Mouse (Mus musculus): ENCODE data around the gene Edaradd. TPM values are rescaled to one million over a fixed set of nuclear protein-coding genes. Genes with fewer than 3 reads are reported as not detected.
"Not testable (repeated sequence)": the region's sequence is repeated elsewhere in the genome, so short reads cannot be mapped to it uniquely, and the experiment has no call there.

The Edaradd gene
- total RNA-seq, 2 experiments from 2014 or later: 0.04 TPM; not detected in 1

GRCm38 (mm10) chr13:12464844-12465243, 55.4 kb downstream of the Edaradd start, which contains the start of gene Lgals8:
Gene Lgals8, minus strand, starts transcription at chr13:12464944.
- intact Hi-C loops (cut with DNase I; ENCODE audit: low total_unique reads): no loop called here

GRCm38 (mm10) chr13:12464159-12464558, 56.1 kb downstream of the Edaradd start:
- intact Hi-C loops (cut with DNase I; ENCODE audit: low total_unique reads); DNase-seq: not testable (repeated sequence)

More at GRCm38 (mm10) chr13:12464844-12465243, 55.4 kb downstream of the Edaradd start, which contains the start of gene Lgals8:
- no peak for DNase-seq

GRCm38 (mm10) chr13:12462623-12463022, 57.6 kb downstream of the Edaradd start:
- no peak for DNase-seq
- intact Hi-C loops (cut with DNase I; ENCODE audit: low total_unique reads): no loop called here

GRCm38 (mm10) chr13:12461730-12462119, 58.5 kb downstream of the Edaradd start:
- intact Hi-C loops (cut with DNase I; ENCODE audit: low total_unique reads): no loop called here
- peak; percentile 21 for DNase-seq

DNA sequence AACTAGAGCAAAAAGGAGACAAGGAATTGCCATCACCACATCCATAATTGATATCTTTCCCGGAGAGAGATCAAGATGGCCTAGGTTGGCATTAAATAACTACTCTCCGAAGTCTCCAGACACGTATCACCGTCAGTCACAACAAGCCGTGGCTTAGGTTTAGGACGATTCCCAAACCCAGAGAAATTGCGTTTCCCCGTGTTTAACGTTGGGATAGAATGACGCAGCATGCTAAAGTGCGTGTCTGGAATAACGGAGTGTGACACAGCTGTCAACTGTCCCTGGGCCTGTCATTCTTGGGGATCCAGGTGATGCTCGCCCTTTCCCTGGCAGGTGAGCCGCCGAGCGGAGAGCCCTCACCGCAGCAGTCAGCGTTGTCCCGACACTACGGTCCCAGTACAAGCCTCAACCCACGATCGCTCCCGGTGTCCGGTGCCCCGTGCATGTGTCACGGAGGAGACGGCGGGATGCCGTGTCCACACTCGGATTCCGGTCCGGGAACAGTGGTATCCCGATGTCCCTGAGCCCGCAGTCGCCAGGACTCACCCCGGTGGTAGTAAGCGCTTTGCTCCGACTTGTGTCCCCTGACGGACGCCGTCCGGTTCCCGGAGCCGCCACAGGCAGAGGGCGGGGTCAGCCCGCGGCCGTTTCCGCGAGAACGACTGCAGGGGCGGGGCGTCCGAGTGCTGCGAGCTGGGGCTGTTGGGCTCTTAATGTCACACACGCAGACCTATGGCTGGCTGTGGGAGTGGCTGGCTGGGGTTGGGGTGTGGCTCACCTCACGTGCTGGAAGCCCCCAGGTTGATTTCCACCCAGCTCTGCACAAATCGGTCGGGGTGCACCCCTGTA, 59.1 kb downstream of the Edaradd start:
- peak; percentile 96 for DNase-seq
- intact Hi-C loops (cut with DNase I; ENCODE audit: low total_unique reads): no loop called here

DNA sequence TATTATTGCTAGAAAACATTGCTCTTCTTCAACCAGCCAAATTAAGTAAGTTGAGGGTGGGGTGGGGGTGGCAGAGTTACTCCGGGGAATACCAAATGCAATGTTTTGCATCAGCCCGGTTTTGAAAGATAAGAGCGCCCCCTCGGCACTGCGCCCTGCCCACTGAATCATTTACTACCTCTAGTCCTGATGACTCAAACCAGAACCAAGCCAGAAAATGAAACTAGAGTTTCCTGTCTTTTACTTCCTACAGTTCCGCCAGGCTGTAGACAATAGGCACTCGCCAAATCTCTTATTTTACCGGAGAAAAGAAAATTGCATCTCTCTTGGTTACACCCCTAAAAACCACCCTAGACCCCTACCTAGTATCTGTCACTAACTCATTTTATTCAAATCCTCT, 59.8 kb downstream of the Edaradd start:
- intact Hi-C loops (cut with DNase I; ENCODE audit: low total_unique reads): no loop called here
- peak; percentile 34 for DNase-seq

DNA sequence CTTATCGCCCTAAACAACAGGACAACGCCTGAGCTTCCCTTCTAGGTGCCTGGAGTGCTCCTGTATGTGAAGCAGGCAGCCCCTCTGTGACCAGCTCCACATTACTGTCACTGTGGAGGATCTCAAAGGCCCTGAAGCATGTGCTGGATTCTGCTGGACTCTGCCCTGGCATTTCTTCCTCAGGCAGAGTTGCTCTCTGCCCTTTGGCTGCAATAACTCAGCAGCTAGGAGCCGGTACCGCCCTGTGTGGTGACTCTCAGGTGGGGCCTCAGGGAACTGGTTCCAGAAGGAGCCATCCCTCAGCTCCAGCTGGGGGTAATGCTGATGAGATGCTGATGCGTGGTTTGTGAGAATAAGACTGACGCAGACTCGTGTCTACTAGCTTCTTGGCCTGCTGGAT, 63.5 kb downstream of the Edaradd start:
- intact Hi-C loops (cut with DNase I; ENCODE audit: low total_unique reads): no loop called here

DNA sequence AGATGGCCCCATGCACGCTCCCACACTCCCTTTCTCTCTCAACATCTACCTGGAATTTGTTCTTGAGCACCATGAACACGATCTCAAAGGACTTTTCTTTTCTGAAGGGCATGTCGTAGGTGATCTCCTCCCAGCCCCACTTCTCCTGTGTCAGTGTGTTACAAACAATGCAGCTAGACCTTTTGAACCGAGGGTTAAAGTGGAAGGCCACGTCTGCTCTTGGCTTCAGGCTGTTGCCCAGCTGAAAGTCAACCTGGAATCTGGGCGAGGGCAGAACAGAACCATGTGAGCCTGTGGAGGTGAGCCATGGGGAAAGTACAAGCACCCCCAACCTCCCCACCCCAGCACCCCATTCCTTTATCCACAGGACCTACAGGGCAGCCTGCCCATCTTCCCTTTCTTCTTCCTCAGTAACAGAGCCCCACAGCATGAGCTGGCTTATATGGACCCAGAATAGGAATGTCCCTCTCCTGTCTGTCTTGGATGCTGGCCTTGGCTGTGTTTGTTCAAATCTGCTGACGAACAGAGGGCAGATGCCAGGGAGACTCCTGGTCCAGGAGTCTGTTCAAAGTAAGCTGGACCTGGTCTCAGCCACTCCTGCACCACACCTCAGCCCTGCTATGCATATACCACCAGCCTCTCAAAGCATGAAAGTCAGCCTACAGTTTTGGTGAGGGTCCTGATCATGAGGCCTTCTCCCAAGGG, 65.4 kb downstream of the Edaradd start:
- no peak for DNase-seq
- intact Hi-C loops (cut with DNase I; ENCODE audit: low total_unique reads): no loop called here

More for the DNA sequence above, 63.5 kb downstream of the Edaradd start:
- DNase-seq: no peak

GRCm38 (mm10) chr13:12453150-12453549, 67.1 kb downstream of the Edaradd start:
- DNase-seq: no peak
- intact Hi-C loops (cut with DNase I; ENCODE audit: low total_unique reads): no loop called here

DNA sequence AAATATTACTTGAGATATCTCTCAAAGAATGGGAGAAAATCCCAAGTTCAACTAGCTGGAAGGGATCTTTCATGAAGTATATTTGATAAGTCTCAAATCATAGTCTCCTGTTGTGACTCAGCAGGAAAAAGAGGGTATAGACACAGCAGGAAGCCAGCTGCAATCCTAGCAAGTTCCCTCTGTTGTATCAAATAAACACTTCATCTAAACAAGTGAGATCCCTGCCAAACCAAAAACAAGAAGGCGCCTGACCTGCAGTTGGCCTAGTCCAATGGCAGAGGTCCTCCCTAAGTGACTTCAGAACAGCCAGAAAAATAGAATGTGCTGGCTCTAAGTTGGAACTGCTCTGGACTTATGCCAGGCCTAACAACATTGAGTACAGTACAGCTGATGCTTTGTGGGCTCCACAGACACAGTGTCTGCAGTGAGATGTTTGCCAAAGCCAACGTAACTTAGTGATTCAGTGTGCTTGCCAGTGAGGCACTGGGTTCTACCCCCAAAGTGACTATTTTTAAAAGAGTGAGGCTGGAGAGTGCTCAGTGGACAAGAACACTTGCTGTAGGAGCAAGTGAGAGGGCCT, 78.1 kb downstream of the Edaradd start:
- intact Hi-C loops (cut with DNase I; ENCODE audit: low total_unique reads): no loop called here
- no peak for DNase-seq

GRCm38 (mm10) chr13:12440813-12441212, 79.4 kb downstream of the Edaradd start:
- intact Hi-C loops (cut with DNase I; ENCODE audit: low total_unique reads): no loop called here

DNA sequence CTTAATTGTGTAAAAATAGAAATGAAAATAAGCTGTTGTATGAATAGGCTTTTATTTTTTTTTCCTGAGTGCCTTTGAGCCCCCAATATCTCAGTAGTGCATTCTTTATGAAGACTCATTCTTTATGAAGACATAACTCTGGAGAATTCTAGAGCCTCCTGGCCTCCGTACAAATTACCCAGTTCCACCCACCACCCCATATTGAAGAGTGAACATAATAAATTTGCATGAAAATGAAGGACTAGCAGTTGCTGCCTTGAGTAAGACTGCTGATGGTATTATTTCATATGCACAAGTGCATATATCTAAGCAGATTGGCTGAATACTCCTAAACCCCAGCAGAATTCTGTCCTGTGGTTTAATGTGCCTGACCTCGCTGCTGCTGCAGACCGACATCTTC, 80.7 kb downstream of the Edaradd start:
- no peak for DNase-seq
- intact Hi-C loops (cut with DNase I; ENCODE audit: low total_unique reads): no loop called here

More at GRCm38 (mm10) chr13:12440813-12441212, 79.4 kb downstream of the Edaradd start:
- DNase-seq: no peak

- intact Hi-C loops (cut with DNase I; ENCODE audit: low total_unique reads): no loop called here
- no peak for DNase-seq
Measured at GRCm38 (mm10) chr13:12433843-12434242, 86.4 kb downstream of the Edaradd start.

- DNase-seq: no peak
- intact Hi-C loops (cut with DNase I; ENCODE audit: low total_unique reads): no loop called here
Measured at GRCm38 (mm10) chr13:12428556-12428955, 91.7 kb downstream of the Edaradd start.

Other genes starting within 250 kb of the Edaradd start
- gene Actn2, start 179.7 kb downstream of the Edaradd start, total RNA-seq (2021): 1,000 to 10,000 TPM; 1,554 to 1,683 TPM
- gene Heatr1, start 125.4 kb downstream of the Edaradd start, total RNA-seq (2021): 10 to 100 TPM; 12.2 to 13.0 TPM
- 10 to 100 TPM; 24.6 to 27.0 TPM for gene Lgals8, start 55.5 kb downstream of the Edaradd start, total RNA-seq (2021)
- gene Ero1lb, start 45.4 kb upstream of the Edaradd start, total RNA-seq (2021): 1 to 10 TPM in 1 of 2 experiments, under 1 TPM in 1; 0.66 to 1.2 TPM

Measured in gastrocnemius, postnatal 14 days (tissue).